Mouse (Mus musculus) ZHBTc4 (cell line): ENCODE measurements around the gene Pla2g7.

ENCODE experiments used
- DNase-seq: peaks from one replicate; pipeline ENCODE4 v3.0.0-alpha.2; 2011; ENCODE audit warnings: low read depth, low spot score

The Pla2g7 gene

DNA sequence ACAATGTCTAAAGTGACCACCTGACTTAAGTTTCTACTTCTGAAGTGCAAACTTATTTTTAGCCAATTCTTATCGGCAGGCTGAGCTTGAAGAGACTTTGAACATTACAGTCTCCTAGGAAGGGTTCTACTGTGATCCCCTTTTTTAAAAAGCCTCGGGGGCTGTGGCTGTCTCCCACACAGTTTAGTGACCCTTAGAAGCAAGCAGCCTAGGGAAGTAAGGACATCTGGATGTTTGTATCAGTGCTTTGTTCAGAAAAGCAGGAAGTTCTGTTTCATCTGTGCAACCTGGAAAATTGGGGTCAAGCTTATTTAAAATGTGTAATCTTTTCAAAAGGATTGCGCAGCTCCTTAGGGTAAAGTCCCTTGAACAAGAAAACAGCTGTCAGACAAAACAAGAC is 12.6 kb downstream of the Pla2g7 start:
- DNase-seq, result no peak

DNA sequence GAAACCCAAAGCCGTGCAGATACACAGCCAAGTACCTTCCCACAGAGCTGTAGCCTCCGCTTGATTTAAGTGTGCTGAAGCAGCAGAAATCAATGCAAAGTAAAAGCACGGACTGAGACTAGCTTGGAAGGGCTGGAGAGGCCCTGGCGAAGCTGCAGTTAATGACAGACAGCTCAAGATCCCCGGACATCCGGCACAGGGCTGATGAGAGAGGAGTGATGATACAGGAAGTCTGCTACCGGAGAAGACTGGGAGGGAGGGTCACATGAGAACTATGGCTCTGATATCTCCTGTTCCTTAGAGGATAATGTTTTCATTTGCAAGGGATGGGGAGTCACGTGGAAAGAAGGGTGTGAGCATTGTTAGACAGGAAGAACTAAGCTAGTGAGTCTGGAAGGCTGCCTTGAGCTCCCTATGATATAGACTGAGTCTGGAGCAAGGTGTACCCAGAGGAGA is 13.1 kb downstream of the Pla2g7 start:
- no peak for DNase-seq

DNA sequence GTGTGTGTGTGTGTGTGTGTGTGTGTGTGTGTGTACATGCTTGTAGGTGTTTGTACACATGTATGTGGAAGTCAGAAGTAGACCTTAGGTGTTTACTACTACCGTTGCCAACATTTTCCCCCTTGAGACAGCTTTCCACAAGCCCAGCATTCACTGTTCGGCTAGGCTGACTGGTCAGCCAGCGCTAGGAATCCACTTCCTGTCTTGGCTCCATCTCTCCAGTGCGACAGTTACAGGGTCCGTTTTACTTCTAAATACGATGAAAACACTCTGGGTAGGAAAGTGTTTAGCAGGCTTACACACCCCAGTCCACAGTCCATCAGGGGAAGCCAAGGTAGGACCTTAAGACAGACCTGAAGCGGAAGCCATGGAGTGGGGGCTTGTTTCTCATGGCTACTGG is 16.9 kb downstream of the Pla2g7 start:
- no peak for DNase-seq

DNA sequence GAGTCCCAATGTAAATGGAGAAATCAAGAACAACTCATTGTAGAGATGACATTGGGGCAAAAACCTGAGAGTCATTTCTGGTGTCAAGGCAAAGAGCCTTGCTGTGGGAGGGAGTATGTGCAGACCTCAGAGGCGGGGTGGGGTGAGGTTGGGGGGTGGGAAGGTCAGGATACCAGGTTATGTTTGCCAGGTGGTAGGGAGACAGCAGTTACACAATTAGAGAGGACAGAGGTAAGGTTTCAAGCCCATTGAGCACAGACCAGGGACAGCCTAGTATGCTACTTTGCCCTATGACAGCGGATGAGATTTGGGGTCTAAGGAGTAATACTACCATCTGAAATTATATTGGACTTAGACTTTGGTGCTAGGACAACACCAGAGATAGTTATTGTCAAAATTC is 19.4 kb downstream of the Pla2g7 start:
- no peak for DNase-seq

DNA sequence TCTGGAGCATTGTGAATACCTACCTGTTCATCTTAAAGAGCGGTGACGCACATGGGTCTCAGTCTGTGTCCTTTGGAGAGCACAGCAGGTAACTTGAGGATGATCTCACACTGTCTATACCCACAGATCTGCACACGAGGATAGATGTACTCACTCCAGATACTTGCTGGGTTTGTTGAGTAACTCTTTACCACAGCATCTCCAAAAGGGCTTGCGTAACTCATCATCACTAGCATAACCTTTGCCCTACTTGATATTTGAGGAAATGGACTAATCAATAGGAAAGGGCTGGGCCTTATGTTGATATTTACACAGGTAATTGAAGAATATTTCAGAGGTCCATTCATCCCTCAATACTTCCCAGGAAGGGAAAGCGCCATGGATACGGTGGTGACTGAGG is 21.9 kb downstream of the Pla2g7 start:
- DNase-seq, result no peak

DNA sequence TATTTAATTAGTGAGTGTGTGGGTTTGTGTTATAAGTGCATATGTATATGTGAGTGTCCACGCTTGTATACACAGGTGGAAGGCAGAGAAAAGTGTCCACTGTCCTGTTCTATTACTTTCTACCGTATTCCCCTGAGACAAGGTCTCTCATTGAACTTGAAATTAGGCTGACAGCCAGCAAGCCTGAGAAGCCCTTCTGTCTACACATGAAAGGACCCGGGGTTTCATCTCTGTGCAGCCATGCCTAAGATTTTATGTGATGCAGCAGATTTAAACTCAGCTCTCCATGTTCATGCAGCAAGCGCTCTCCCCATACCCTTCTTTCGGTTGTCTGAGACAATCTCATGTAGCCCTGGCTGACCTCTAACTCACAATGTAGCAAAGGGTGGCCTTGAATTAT is 22.6 kb downstream of the Pla2g7 start:
- DNase-seq, result no peak

DNA sequence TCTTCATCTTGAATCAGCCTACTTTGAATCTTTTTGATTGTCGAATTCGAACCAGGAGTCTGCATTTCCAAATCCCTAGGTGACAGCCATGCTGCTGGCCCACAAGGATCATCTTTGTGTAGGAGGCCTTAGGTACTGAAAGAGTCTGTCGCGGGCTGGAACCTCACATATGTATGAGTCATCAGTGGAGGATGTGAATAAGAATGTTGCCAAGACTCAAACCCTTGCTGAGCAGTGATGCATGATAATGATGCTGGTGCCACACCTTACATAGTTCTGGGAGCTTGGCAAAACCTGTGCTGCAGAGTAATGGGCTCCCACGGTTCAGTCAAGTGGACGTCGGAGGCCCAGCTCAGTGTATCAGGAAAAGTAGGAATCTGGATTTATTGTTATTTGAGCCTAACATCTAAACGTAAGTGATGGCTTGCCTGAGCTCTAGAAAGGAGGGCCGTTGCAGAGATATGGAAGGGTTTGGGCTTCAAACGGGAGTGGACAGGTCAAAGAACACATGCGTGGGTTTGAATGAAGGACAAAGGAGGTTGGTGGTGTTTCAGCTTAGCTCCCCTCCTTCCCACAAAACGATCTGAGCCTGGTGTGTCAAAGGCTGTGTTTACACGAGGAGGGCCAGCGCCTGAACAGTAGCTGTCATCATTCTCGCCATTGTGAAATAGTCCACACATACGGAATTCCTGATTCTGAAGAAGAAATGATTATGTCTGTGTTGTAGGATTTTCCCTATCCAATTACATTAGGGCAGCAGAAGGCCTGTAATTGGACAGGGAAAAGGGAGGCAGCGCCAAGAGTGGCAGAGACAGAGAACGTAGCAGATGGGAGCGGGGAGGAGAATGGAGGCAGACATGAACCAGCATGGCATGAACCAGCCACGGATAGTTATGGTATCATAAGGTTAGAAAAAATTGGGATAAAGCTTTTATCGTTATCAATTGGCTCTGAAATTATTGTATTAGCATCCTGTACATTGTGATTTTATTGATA is 24.7 kb downstream of the Pla2g7 start:
- DNase-seq, result peak; percentile 80

DNA sequence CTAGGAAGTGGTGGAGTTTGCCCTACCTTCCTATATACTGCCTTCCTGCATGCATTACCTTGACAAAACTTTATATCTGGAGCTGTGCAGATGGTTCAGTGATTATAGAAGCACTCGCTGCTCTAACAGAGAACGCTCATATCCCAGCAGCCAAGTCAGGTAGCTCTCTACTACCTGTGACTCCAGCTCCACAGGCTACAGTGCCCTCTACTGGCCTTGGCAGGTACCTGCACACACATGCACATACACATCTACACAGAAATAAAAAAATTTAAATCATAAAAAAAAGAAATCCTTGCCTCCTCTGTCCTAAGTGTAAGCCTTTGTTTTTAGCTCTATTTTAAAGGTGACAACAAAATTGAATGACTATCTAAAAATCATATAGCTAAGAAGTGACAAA is 29.8 kb downstream of the Pla2g7 start:
- peak; percentile 39 for DNase-seq

DNA sequence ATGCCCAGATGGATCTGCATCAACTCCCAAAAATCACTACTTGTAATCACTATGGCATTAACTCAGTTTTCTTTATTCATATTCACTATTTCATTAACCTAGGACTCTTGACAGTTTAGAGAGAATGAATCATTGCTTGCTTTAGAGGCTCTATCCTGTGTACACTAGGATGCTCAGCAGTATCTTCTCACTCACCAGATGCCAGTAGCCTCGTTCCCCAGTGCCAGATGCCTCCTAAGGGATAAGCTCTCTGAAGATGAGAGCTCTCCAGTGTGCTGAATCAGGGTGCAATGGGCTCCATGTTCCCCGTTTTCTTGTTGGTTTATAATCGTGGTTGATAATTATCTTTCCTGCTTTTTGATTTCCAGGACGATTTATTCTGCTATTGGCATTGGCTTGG is 30.8 kb downstream of the Pla2g7 start:
- no peak for DNase-seq

DNA sequence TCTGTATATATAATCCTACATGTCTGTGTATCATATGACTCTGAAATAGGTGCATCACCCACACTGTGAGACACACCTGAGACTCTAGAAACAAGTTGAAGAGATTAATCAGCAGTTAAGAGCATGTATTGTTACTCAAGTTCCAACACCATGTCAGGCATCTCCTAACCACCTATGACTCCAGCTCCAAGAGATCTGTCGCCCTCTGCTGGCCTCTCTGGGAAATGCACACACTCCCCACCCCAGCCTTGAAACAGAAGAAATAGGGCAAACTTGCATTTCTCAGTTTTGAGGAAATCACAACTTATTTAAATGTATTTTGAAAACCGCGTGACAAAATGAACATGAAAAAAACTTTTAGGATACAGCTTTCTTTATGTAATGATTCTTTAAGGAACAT is 38.8 kb downstream of the Pla2g7 start:
- peak; percentile 81 for DNase-seq

DNA sequence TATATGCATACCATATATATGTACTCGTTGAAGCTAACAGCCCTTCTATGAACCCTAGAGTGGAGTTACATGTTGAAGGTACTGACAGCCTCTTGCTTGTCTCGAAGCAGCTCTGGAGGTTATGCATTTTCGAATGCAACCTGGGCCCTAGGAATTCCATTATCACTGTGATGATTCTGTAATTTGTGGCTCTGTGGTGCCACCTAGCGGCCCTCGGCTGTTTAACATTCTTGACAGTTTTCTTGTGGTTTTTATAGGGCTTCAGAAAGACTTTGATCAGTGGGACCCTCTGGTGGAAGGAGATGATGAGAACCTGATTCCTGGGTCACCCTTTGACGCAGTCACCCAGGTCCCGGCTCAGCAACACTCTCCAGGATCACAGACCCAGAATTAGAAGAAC is 43.7 kb downstream of the Pla2g7 start:
- peak; percentile 83 for DNase-seq

DNA sequence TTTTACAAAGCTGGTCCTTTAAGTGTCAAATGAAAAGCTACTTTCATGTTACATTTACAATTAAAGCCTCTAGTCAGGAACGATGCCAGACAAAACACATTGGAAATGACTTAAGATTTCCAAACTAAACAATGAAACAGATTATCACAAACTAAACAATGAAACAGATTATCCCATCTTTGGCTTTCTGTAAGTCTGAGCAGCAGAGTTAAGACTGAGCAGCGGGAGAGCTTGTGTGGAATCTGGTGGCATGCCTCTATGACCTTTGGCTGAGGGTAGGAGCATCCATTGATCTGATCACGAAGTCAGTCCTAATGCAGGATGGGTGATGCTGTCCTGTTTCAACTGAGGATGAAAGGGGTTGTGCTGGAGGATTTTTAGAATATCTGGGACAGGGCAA is 44.3 kb downstream of the Pla2g7 start:
- DNase-seq, result no peak

DNA sequence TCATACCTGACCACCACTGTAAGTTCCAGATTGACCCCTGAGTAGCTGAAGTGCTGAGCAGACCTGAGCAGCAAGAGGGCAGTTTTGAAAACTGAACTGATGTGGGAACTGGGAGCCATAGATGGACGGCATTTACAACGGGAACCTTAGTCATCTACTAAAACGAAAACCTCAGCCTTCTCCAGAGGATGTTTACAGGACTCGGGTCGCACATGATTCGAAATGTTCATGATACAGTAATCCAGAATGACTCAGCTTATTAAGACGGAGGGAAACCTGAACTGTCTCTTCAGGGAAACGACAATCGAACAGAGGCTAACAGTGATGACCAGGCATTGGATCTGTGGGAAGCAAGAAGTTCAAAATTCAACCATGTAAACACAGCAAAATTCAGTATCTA is 51.3 kb downstream of the Pla2g7 start:
- no peak for DNase-seq

DNA sequence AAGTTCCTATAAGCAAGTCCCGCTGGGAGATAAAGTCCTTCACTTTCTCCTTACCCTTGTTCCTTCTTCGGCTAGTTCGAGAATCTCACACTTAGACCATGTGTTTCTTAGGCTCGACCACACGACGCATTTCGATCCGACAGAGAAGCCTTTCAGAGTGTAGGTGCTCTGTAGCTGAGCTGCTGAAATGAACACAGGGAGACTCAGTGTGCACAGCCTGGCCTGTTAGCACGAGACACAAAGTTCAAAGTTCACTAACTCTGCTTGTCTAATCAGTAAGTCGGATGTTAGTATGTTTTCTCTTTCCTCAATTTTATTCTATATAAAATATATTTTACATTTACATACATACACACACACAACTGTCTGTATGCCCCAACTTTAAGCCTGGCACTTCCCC is 54.2 kb downstream of the Pla2g7 start:
- DNase-seq, result no peak

DNA sequence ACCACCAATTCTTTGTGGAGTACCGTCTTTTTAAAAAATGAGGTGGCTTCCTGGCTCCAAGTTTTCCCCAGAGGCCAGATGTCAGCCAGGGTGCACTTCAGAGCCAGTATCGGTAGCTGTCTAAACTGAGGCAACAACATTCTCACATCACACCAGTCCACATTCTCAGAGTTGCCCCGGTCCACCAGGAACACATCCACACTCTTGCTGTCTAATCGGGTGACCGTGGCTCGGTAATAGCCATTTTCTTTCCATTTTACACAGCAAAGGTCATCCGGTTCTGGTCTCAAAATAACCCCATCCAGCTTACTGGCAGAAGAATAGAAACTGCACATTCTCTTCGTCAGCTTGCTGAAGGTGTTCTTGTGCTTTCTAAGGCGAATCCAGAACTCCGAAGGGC is 60.3 kb downstream of the Pla2g7 start:
- DNase-seq, result no peak

DNA sequence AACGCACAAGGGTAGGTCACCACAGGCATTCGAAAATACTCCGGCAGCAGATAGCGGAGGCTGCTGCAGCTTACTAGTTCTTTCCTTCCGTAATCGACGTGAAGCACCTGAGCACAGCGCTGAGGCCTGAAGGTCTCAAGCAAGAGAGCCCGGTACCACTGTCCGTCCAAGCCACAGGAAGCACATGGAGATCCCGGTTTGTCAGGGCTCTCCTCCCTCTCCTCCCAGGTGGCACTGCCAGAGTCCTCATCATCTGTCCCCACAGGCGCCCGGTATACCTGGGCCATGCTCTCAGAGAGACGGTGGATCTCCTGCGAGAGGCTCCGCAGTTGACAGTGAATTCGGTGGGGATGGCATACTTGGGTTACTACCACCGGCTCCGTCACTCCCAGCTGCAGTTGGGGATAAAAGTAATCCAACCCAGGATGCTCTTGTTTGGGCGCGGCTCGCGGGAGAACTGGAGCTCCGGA is 61.2 kb downstream of the Pla2g7 start:
- DNase-seq, result no peak

DNA sequence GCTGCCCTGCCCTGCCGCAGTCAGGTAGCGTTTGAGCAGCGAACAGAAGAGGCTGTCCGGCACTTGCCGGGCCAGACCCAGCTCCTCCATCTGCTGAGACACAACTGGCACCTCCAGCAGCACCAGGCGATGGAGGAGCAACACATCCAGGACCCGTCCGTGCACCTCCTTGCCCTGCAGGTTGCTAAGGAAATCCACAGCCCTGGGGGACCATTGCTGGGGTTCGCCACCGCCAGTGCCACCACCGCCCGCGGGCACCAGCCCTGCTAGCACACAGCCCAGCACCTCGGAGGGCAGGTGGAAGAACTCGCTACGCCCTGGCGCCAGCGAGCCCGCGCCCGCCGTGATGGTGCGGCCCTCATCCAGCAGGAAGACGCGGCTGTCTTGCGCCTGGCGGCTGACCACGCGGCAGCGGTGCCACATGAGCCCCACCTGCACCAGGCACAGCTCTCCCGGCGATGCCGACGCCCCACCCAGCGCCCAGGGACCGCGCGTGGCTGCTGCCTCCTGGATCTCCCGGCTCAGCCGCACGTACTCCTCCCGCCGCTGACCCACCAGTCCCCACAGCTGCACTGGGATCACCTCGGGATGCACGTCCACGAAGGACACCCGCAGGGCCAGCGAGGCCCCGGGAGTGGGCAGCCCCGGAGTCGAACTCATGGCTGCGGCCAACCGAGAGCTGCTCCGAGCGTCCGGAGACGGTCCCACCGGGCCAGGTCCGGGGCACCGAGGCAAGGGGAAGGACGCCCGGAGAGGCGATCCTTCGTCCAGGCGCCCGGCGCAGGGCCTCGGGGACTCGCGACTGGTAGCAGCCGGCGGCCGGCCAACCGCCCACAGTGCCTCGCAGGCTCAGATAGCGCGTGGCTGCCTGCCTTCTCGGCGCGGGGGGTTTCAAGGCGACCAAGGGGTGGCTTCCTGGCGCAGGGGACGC is 61.9 kb downstream of the Pla2g7 start, which contains the start of gene Tdrd6:
Gene Tdrd6 (minus strand): TSS at position 804 of the 931 bp plus-strand sequence.
- DNase-seq, result peak; percentile 59

DNA sequence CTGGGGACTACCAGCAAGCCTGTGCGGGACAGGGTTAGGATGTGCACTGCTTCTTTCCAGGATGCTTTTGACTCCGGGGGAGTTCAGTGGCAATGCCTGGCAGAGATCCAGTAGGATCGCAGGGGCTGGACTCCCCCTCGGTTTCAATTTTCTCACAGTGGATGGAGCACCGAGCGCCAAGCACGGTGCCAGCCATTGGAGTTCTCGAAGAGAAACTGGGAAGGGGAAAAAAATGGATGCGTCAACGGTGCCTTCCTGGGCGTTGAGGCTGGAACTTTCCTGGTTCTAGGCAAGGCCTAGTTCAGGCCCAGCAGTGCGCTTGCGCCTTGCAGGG is 62.5 kb downstream of the Pla2g7 start:
- peak; percentile 44 for DNase-seq

DNA sequence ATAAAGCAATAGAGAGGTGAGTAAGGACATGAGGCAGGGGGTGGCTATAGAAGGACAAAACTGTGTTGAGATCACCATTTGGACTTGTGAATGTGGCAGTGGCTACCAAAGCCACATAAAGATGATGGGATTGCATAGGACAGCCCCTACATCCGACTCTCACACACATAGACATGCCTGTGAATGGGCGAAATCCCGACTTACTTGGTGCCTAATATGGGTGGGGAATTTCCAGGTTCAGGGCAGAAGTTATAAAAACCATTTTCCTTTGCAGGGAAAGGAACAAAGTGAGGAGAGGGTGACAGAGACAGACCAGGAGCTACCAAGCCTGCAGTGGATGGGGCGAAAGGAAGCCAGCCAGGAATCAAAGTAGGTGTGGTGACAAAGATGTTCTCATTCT is 69.2 kb downstream of the Pla2g7 start:
- no peak for DNase-seq

DNA sequence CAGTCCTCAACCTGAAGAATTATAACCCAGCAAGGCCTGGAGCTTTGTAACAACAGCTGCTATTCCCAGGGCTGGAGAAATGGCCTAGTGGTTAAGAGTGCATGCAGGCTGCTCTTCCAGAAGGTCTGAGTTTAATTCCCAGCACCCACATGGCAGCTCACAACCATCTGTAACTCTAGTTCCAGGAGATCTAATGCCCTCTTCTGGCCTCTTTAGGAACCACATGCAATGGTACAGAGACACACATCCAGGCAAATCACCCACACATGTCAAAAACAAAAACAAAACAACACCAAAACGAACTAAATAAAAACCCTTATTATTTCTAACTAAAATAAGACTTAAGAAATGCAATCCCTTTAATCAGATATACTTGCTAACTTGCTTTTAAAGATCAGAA is 72.9 kb downstream of the Pla2g7 start:
- peak; percentile 62 for DNase-seq

DNA sequence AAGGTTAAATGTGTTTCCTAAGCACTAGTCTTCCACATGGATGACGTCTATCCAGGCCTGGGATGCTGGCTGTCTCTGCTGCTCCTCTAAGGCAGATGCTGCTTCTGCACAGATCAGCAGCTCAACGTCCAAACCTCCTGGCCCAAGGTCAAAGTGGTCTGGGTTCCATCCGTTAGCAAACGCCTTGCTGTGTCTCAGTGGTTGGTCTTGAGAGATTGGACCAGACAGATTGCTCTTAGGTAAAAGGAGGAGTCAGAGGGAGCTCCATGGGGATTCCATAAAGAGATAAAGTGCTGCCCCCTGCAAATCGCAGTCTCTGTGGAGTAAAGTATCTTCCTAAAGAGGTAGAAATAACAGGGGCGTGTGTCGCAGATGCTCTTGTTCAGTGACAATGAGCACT is 75.3 kb downstream of the Pla2g7 start:
- no peak for DNase-seq

DNA sequence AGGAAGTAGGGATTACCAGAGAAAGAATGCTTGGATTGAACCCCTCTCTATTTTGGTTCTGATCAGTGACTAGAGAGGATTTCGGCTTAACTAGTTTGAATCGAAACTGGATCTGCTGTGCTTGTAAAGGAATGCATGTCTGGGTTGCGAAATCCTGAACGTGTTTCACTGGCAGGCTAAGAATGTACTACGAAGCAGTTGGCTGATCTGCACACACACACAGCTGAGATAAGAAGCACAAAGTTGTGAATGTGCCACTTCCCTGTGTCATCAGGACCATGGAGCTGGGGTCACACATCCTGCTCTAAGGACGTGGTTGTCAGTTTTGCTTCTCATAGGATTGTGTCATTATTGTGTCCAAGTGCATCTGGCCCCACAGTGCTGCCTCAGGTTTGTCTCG is 76.5 kb downstream of the Pla2g7 start:
- DNase-seq, result no peak
